Mouse (Mus musculus) MEL (cell line): Measurements from ENCODE around the gene Gm10197. TPM values are rescaled to one million over a fixed set of nuclear protein-coding genes. Genes with fewer than 3 reads are reported as not detected.
A peak's percentile ranks its signal among the peaks of the same experiment; 100 is the strongest.

Experiments
- DNase-seq: peaks from one replicate; pipeline ENCODE4 v3.0.0; 2011; ENCODE audit warnings: low read depth, low spot score
- H3K27ac ChIP-seq: 2 replicates; pipeline ENCODE4 v1.5.1; 2012; ENCODE audit warnings: low read depth, mild to moderate bottlenecking, control low read depth, low read length, moderate library complexity; ENCODE audit not compliant: control insufficient read depth
- H3K27me3 ChIP-seq, 2 experiments: fragments of 150-350 bp in 1 of 2; sonication (generic) in 1 of 2; 2 replicates each; pipeline ENCODE4 v1.6.1; 2012; ENCODE audit warnings: low read length in 2 of 2, mild to moderate bottlenecking in 2 of 2, improper control_type of control experiment in 1 of 2, moderate library complexity in 1 of 2; ENCODE audit not compliant: insufficient read depth in 2 of 2, control insufficient read depth in 1 of 2
- H3K36me3 ChIP-seq, 2 experiments: 2 replicates each; pipeline ENCODE4 v1.6.1; 2012 to 2014; ENCODE audit warnings: low read length in 2 of 2, improper control_type of control experiment in 1 of 2, inconsistent platforms in 1 of 2, mild to moderate bottlenecking in 1 of 2; ENCODE audit not compliant: insufficient read depth in 2 of 2, control insufficient read depth in 1 of 2
- H3K4me1 ChIP-seq, 2 experiments: fragments of 150-350 bp in 1 of 2; sonication (generic) in 1 of 2; 2 replicates each; pipeline ENCODE4 v1.6.1; 2012; ENCODE audit warnings: low read length in 2 of 2, improper control_type of control experiment in 1 of 2, mild to moderate bottlenecking in 1 of 2; ENCODE audit not compliant: insufficient read depth in 2 of 2, control insufficient read depth in 1 of 2
- H3K4me3 ChIP-seq, 2 experiments: fragments of 150-350 bp in 1 of 2; sonication (generic) in 1 of 2; 2 replicates each; pipeline ENCODE4 v1.5.1; 2012; ENCODE audit warnings: low read depth in 2 of 2, low read length in 2 of 2, mild to moderate bottlenecking in 2 of 2, moderate library complexity in 2 of 2, control low read depth in 1 of 2, improper control_type of control experiment in 1 of 2; ENCODE audit not compliant: control insufficient read depth in 1 of 2, insufficient read depth in 1 of 2
- H3K79me2 ChIP-seq: 2 replicates; pipeline ENCODE4 v1.6.1; 2012; ENCODE audit warnings: mild to moderate bottlenecking, low read length, moderate library complexity; ENCODE audit not compliant: control insufficient read depth, poor library complexity, insufficient read depth
- H3K9ac ChIP-seq: 2 replicates; pipeline ENCODE4 v1.6.1; 2012; ENCODE audit warnings: low read depth, mild to moderate bottlenecking, control low read depth, low read length, moderate library complexity; ENCODE audit not compliant: control insufficient read depth, poor library complexity, severe bottlenecking
- H3K9me3 ChIP-seq: fragments of 150-350 bp; sonication (generic); replicated peaks from 2 replicates; pipeline ENCODE4 v1.6.1; 2012; ENCODE audit warnings: mild to moderate bottlenecking, low read length, improper control_type of control experiment, moderate library complexity; ENCODE audit not compliant: insufficient read depth
- CHD1 ChIP-seq: IDR thresholded peaks from 2 replicates; pipeline ENCODE4 v1.6.1; 2012; ENCODE audit warnings: low read depth, mild to moderate bottlenecking, inconsistent platforms, low read length, improper control_type of control experiment
- CHD2 ChIP-seq: IDR thresholded peaks from 2 replicates; pipeline ENCODE4 v1.6.1; 2011; ENCODE audit warnings: low read length, improper control_type of control experiment
- E2F4 ChIP-seq: IDR thresholded peaks from 2 replicates; pipeline ENCODE4 v1.6.1; 2011; ENCODE audit warnings: low read depth, low read length, improper control_type of control experiment, borderline replicate concordance
- ELF1 ChIP-seq: IDR thresholded peaks from 2 replicates; pipeline ENCODE4 v1.6.1; 2014; ENCODE audit warnings: low read depth, mild to moderate bottlenecking, inconsistent platforms, low read length, improper control_type of control experiment, moderate library complexity
- EP300 ChIP-seq, 2 experiments: IDR thresholded peaks; 2 replicates each; pipeline ENCODE4 v1.6.1; 2011; ENCODE audit warnings: improper control_type of control experiment in 2 of 2, low read length in 2 of 2, low read depth in 1 of 2, mild to moderate bottlenecking in 1 of 2
- ETS1 ChIP-seq: IDR thresholded peaks from 2 replicates; pipeline ENCODE4 v1.6.1; 2012; ENCODE audit warnings: low read depth, mild to moderate bottlenecking, inconsistent platforms, low read length, improper control_type of control experiment, moderate library complexity
- GABPA ChIP-seq: IDR thresholded peaks from 2 replicates; pipeline ENCODE4 v1.6.1; 2012; ENCODE audit warnings: low read depth, mild to moderate bottlenecking, inconsistent platforms, low read length, improper control_type of control experiment, moderate library complexity
- HCFC1 ChIP-seq: IDR thresholded peaks from 2 replicates; pipeline ENCODE4 v1.6.1; 2012; ENCODE audit warnings: low read depth, mild to moderate bottlenecking, inconsistent platforms, low read length, improper control_type of control experiment, moderate library complexity
- JUND ChIP-seq: IDR thresholded peaks from 2 replicates; pipeline ENCODE4 v1.6.1; 2011; ENCODE audit warnings: low read depth, mild to moderate bottlenecking, improper control_type of control experiment, low read length
- KAT2A ChIP-seq: conservative IDR thresholded peaks from 2 replicates; pipeline ENCODE4 v1.6.1; 2012; ENCODE audit warnings: low read depth, low read length, improper control_type of control experiment, inconsistent platforms
- MAFK ChIP-seq: IDR thresholded peaks from 2 replicates; pipeline ENCODE4 v1.6.1; 2011; ENCODE audit warnings: low read depth, mild to moderate bottlenecking, low read length, improper control_type of control experiment, borderline replicate concordance
- MAX ChIP-seq: IDR thresholded peaks from 2 replicates; pipeline ENCODE4 v1.6.1; 2011; ENCODE audit warnings: low read length, improper control_type of control experiment
- MAZ ChIP-seq: IDR thresholded peaks from 2 replicates; pipeline ENCODE4 v1.6.1; 2012; ENCODE audit warnings: low read depth, mild to moderate bottlenecking, inconsistent platforms, low read length, improper control_type of control experiment
- MEF2A ChIP-seq: IDR thresholded peaks from 2 replicates; pipeline ENCODE4 v1.6.1; 2014; ENCODE audit warnings: low read depth, mild to moderate bottlenecking, inconsistent platforms, low read length, improper control_type of control experiment; ENCODE audit not compliant: poor library complexity, insufficient replicate concordance, severe bottlenecking; ENCODE audit errors: extremely low read depth
- MXI1 ChIP-seq: IDR thresholded peaks from 2 replicates; pipeline ENCODE4 v1.6.1; 2011; ENCODE audit warnings: mild to moderate bottlenecking, low read depth, low read length, improper control_type of control experiment
- MYB ChIP-seq: IDR thresholded peaks from 2 replicates; pipeline ENCODE4 v1.6.1; 2011; ENCODE audit warnings: mild to moderate bottlenecking, low read depth, low read length, improper control_type of control experiment
- MYC ChIP-seq: IDR thresholded peaks from 2 replicates; pipeline ENCODE4 v1.6.1; 2011; ENCODE audit warnings: low read depth, mild to moderate bottlenecking, low read length, improper control_type of control experiment, moderate library complexity
- NELFE ChIP-seq: IDR thresholded peaks from 2 replicates; pipeline ENCODE4 v1.6.1; 2011; ENCODE audit warnings: low read depth, low read length, improper control_type of control experiment
- NRF1 ChIP-seq: IDR thresholded peaks from 2 replicates; pipeline ENCODE4 v1.6.1; 2014; ENCODE audit warnings: low read depth, mild to moderate bottlenecking, inconsistent platforms, low read length, improper control_type of control experiment, moderate library complexity; ENCODE audit not compliant: poor library complexity, insufficient read depth, severe bottlenecking
- POLR2A ChIP-seq, 2 experiments: IDR thresholded peaks; 2 replicates each; pipeline ENCODE4 v1.6.1; 2011 to 2012; ENCODE audit warnings: low read length in 2 of 2, mild to moderate bottlenecking in 2 of 2, control low read depth in 1 of 2, improper control_type of control experiment in 1 of 2, low read depth in 1 of 2, moderate library complexity in 1 of 2; ENCODE audit not compliant: control insufficient read depth in 1 of 2, insufficient read depth in 1 of 2, poor library complexity in 1 of 2
- POLR2AphosphoS5 ChIP-seq: IDR thresholded peaks from 2 replicates; pipeline ENCODE4 v1.6.1; 2012; ENCODE audit warnings: low read depth, borderline replicate concordance, mild to moderate bottlenecking, inconsistent platforms, low read length, moderate library complexity, mixed read lengths
- RAD21 ChIP-seq: IDR thresholded peaks from 2 replicates; pipeline ENCODE4 v1.6.1; 2011; ENCODE audit warnings: mild to moderate bottlenecking, low read depth, low read length, improper control_type of control experiment
- SMC3 ChIP-seq: IDR thresholded peaks from 2 replicates; pipeline ENCODE4 v1.6.1; 2011; ENCODE audit warnings: low read depth, low read length, improper control_type of control experiment
- TAL1 ChIP-seq: IDR thresholded peaks from 2 replicates; pipeline ENCODE4 v1.6.1; 2012; ENCODE audit warnings: mild to moderate bottlenecking, inconsistent platforms, low read length, moderate library complexity, mixed read lengths
- TBP ChIP-seq: IDR thresholded peaks from 2 replicates; pipeline ENCODE4 v1.8.0; 2011; ENCODE audit warnings: low read depth, low read length, improper control_type of control experiment
- TCF12 ChIP-seq: IDR thresholded peaks from 2 replicates; pipeline ENCODE4 v1.6.1; 2014; ENCODE audit warnings: low read depth, mild to moderate bottlenecking, inconsistent platforms, low read length, improper control_type of control experiment, moderate library complexity
- UBTF ChIP-seq: IDR thresholded peaks from 2 replicates; pipeline ENCODE4 v1.6.1; 2012; ENCODE audit warnings: low read depth, mild to moderate bottlenecking, inconsistent platforms, low read length, improper control_type of control experiment, moderate library complexity, borderline replicate concordance; ENCODE audit not compliant: insufficient read depth
- USF1 ChIP-seq: IDR thresholded peaks from 2 replicates; pipeline ENCODE4 v1.6.1; 2014; ENCODE audit warnings: low read depth, mild to moderate bottlenecking, inconsistent platforms, low read length, improper control_type of control experiment, moderate library complexity
- ZMIZ1 ChIP-seq: IDR thresholded peaks from 2 replicates; pipeline ENCODE4 v1.6.1; 2012; ENCODE audit warnings: low read depth, mild to moderate bottlenecking, inconsistent platforms, low read length, improper control_type of control experiment, moderate library complexity
- polyA plus RNA-seq, 2 experiments: library from polyadenylated mRNA; stranded (reverse) in 1 of 2; unstranded in 1 of 2; fragments of >175 nt in 1 of 2; fragments of >200 nt in 1 of 2; gene quantifications; 2 replicates each; pipeline versions ENCODE4 v1.2.1 to v1.2.4; 2012; ENCODE audit warnings: low replicate concordance in 2 of 2, low read depth in 1 of 2; ENCODE audit not compliant: insufficient read length in 2 of 2, insufficient read depth in 1 of 2, missing spikeins in 1 of 2
- total RNA-seq: library from RNA; depleted of rRNA; stranded (reverse); fragments of 300-350 nt; gene quantifications from 2 replicates; pipeline ENCODE4 v1.2.3, GENCODE M21; 2012

Gene Gm10197
- total and polyA plus RNA-seq, 3 experiments, result 5.4 to 53.0 TPM; not detected in 1

GRCm38 (mm10) chr19:53366057-53366775 lies 5.3 kb downstream of the Gm10197 start:
- no peaks in the 10 kb centered on the region for H3K79me2 ChIP-seq
- no peaks in the 10 kb centered on the region for H3K27me3 ChIP-seq
- peaks cover 4 to 7% of the 10 kb centered on the region in 2 experiments; a peak in 2 of 4 replicates for H3K4me1 ChIP-seq
- TF ChIP-seq EP300 (IDR thresholded peaks at IDR 0.05; ENCODE audit: low read depth in 1 of 2, low read length in 2 of 2), result no peak
- TF ChIP-seq GABPA, result no peak
- TF ChIP-seq JUND, result no peak
- TF ChIP-seq MYB, result no peak
- peaks cover 0 to 5% of the 10 kb centered on the region in 2 experiments; a peak in 2 of 4 replicates for H3K36me3 ChIP-seq
- H3K27ac ChIP-seq, result no peak overlapping the region
- no peaks in the 10 kb centered on the region for H3K9me3 ChIP-seq
- DNase-seq, result no peak
- H3K4me3 ChIP-seq, result no peak overlapping the region
- no peak overlapping the region for H3K9ac ChIP-seq

DNA sequence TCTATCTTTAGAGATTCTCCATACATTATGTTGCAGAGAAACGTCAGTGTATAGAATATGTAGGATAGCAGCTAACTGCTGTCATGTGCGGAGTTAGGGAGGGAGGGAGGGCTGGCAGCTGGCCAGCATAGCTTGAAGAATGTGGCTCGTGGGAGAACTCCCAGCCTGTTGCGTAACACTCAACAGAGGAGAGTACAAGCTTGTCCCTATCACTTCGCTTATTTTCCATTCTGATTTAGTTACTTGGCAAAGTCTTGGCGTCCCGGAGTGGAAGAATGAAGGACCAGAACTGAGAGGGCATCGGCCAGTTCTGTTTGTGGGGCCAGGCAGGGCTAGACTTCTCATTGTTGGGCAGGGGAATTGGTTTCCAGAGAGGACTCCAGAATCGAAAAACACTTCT lies 6.6 kb downstream of the Gm10197 start:
- DNase-seq, result peak; percentile 74

DNA sequence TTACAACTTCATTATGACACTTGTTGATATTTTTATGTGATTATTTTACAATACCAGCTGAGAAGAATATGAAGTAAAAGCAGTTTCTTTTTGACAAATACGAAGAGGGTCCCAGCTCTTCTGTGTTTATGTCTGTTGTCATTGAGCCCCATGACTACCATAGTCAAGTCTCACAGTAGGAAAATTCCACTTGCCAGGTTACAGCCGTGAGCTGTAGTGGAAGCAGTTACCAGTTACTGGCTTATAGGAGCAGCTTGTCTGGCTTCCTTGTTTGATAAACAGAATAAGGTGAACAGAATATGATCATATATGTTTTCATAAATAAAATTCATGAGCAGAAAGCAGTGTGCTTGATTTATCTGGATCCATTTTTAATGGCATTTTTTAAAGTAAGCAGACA lies 7.0 kb downstream of the Gm10197 start:
- Histone ChIP-seq H3K27me3 (no peaks in the 10 kb centered on the region), H3K4me1 (peaks cover 8% of the 10 kb centered on the region in 2 experiments; a peak in 3 of 4 replicates), H3K4me3 (no peak overlapping the region)
- TF ChIP-seq MXI1, result no peak
- TF ChIP-seq ZMIZ1, result no peak
- TF ChIP-seq E2F4, result no peak
- no peak for TF ChIP-seq MAZ
- TF ChIP-seq TBP, result no peak
- no peak for TF ChIP-seq UBTF
- no peak for TF ChIP-seq MAX
- TF ChIP-seq CHD2, result no peak
- no peak for TF ChIP-seq RAD21
- TF ChIP-seq POLR2AphosphoS5, result no peak
- no peak for TF ChIP-seq MYC
- TF ChIP-seq, all 39 proteins: peak for 0
- Histone ChIP-seq H3K27ac (no peak overlapping the region), H3K9me3 (no peaks in the 10 kb centered on the region), H3K36me3 (peaks cover 0 to 11% of the 10 kb centered on the region in 2 experiments; a peak in 2 of 4 replicates), H3K79me2 (no peaks in the 10 kb centered on the region), H3K9ac (no peak overlapping the region)
- no peak for DNase-seq

More for the DNA sequence above, 6.6 kb downstream of the Gm10197 start:
- no peak for TF ChIP-seq EP300 (IDR thresholded peaks at IDR 0.05; ENCODE audit: low read depth in 1 of 2, low read length in 2 of 2)
- TF ChIP-seq HCFC1, result no peak
- TF ChIP-seq E2F4, result no peak
- no peak for TF ChIP-seq ETS1
- no peak for TF ChIP-seq ELF1
- no peak for TF ChIP-seq MAFK
- TF ChIP-seq SMC3, result no peak
- TF ChIP-seq KAT2A, result no peak
- no peak for TF ChIP-seq USF1
- TF ChIP-seq NRF1, result no peak
- TF ChIP-seq UBTF, result no peak
- TF ChIP-seq MEF2A, result no peak
- TF ChIP-seq TCF12, result no peak
- TF ChIP-seq CHD1, result no peak
- no peak for TF ChIP-seq NELFE
- TF ChIP-seq TAL1, result no peak
- no peak for TF ChIP-seq POLR2A (IDR thresholded peaks at IDR 0.05; ENCODE audit: control insufficient read depth in 1 of 2, insufficient read depth in 1 of 2, low read depth in 1 of 2, low read length in 2 of 2, poor library complexity in 1 of 2)
- no peak for TF ChIP-seq TBP
- TF ChIP-seq, all 39 proteins: peak for 0
- Histone ChIP-seq H3K9me3 (no peaks in the 10 kb centered on the region), H3K27me3 (no peaks in the 10 kb centered on the region), H3K4me3 (no peak overlapping the region), H3K27ac (no peak overlapping the region), H3K36me3 (peaks cover 0 to 11% of the 10 kb centered on the region in 2 experiments; a peak in 2 of 4 replicates), H3K9ac (no peak overlapping the region), H3K79me2 (no peaks in the 10 kb centered on the region), H3K4me1 (peaks cover 8 to 9% of the 10 kb centered on the region in 2 experiments; a peak in 3 of 4 replicates)
